Mouse (Mus musculus) embryonic facial prominence, embryonic 12.5 days (tissue): Measurements from ENCODE around the gene Myh3. TPM values are rescaled to one million over a fixed set of nuclear protein-coding genes. Genes with fewer than 3 reads are reported as not detected.

Source experiments
- ATAC-seq: fragments of 200-750 bp; cut with Nextera tagmentation; 2 replicates; pipeline ENCODE4 v1.8.0; 2017; ENCODE audit not compliant: insufficient number of reproducible peaks, insufficient read depth, low FRiP score, low TSS enrichment
- H3K27ac ChIP-seq: fragments of 300-500 bp; sonication (generic); 2 replicates; pipeline ENCODE4 v1.5.1; 2016; ENCODE audit warnings: mild to moderate bottlenecking
- H3K27me3 ChIP-seq: fragments of 300-500 bp; sonication (generic); 2 replicates; pipeline ENCODE4 v1.6.1; 2016; ENCODE audit warnings: mild to moderate bottlenecking, moderate library complexity
- H3K36me3 ChIP-seq: fragments of 300-500 bp; sonication (generic); 2 replicates; pipeline ENCODE4 v1.6.1; 2016; ENCODE audit warnings: mild to moderate bottlenecking
- H3K4me1 ChIP-seq: fragments of 300-500 bp; sonication (generic); 2 replicates; pipeline ENCODE4 v1.6.1; 2016
- H3K4me2 ChIP-seq: fragments of 300-500 bp; sonication (generic); replicated peaks from 2 replicates; pipeline ENCODE4 v1.6.1; 2016; ENCODE audit warnings: mild to moderate bottlenecking, moderate library complexity
- H3K4me3 ChIP-seq: fragments of 300-500 bp; sonication (generic); 2 replicates; pipeline ENCODE4 v1.5.1; 2016; ENCODE audit warnings: mild to moderate bottlenecking
- H3K9ac ChIP-seq: fragments of 300-500 bp; sonication (generic); 2 replicates; pipeline ENCODE4 v1.6.1; 2016; ENCODE audit warnings: mild to moderate bottlenecking, moderate library complexity
- H3K9me3 ChIP-seq: fragments of 300-500 bp; sonication (generic); 2 replicates; pipeline ENCODE4 v1.6.1; 2016; ENCODE audit warnings: mild to moderate bottlenecking, moderate library complexity
- WGBS: fragments of 180-500 bp; shearing (Covaris S2); methylation state at CpG from one replicate; pipeline ENCODE4 v1.1.7; 2016; 5-methylcytosine and 5-hydroxymethylcytosine counted together
- microRNA-seq: library from miRNA; unstranded; fragments of <30 nt; microRNA quantifications from one replicate; pipeline ENCODE4, GENCODE M21; 2017
- polyA plus RNA-seq: library from polyadenylated mRNA; unstranded; fragments of >200 nt; fragmentation: Nextera tagmentation; extraction: Ambion mirVana; gene quantifications from 2 replicates; pipeline ENCODE4 v1.2.1, GENCODE M21; 2016

The Myh3 gene
- polyA plus RNA-seq, 1 experiment from 2014 or later: 34.6 TPM

GRCm38 (mm10) chr11:67145482-67146408 lies 67.6 kb downstream of the Myh3 start:
- Histone ChIP-seq H3K9me3 (no peaks in the 10 kb centered on the region), H3K4me3 (no peak overlapping the region), H3K27me3 (no peaks in the 10 kb centered on the region), H3K4me2 (no peak overlapping the region), H3K9ac (no peak overlapping the region), H3K36me3 (no peaks in the 10 kb centered on the region), H3K27ac (no peak overlapping the region), H3K4me1 (no peaks in the 10 kb centered on the region)
- ATAC-seq: no peak
- 84% methylated on average over 5 of the region's 5 CpGs for WGBS

DNA sequence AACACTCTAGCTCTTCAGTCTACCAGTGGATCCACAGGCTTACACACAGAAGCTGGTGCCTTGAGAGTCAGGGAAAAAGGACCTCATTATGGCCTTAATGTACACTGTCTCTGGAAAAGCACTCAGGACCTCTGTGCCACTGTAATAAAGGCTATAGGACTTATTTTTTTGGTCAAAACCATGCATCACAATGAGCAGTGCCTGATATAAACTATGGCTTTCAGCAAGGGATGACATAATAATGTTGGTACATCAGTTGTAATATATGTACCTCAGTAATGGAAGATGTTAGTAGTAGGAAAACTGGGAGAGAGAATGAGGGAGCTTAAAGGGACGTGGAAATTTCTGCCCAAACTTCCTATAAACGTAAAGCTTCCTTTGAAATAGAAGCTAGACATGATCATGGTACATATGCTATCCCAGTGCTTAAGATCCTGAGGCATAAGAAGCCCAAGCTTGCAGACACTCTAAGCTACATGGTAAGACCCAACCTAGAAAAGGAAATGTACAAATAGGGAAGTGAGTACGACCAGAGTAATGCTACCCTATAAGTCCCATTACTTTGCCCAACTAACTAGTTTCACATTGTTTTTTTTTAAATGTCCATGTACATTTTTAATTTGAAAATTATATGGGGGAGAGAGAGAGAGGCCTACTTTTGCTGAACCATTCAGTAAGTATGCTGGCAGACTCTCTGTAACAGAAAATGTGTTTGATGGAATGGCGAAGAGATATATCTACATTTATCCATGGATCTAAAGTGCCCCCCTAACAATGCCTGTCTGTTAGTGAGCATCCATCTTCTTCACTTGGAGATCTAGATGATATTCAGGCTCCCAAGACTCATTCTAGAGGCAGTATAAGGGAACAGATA lies 68.5 kb downstream of the Myh3 start:
- H3K27me3 ChIP-seq: no peaks in the 10 kb centered on the region
- no peak for ATAC-seq
- no peak overlapping the region for H3K4me3 ChIP-seq
- no peak overlapping the region for H3K4me2 ChIP-seq
- no peak overlapping the region for H3K9ac ChIP-seq
- no peaks in the 10 kb centered on the region for H3K36me3 ChIP-seq
- H3K4me1 ChIP-seq: no peaks in the 10 kb centered on the region
- no peaks in the 10 kb centered on the region for H3K9me3 ChIP-seq
- no peak overlapping the region for H3K27ac ChIP-seq
- 89% methylated on average over 4 of the region's 4 CpGs for WGBS

- Histone ChIP-seq H3K4me2 (no peak overlapping the region), H3K27me3 (no peaks in the 10 kb centered on the region), H3K9ac (no peak overlapping the region), H3K9me3 (no peaks in the 10 kb centered on the region), H3K36me3 (no peaks in the 10 kb centered on the region), H3K4me3 (no peak overlapping the region), H3K4me1 (no peaks in the 10 kb centered on the region), H3K27ac (no peak overlapping the region)
- WGBS: 91% methylated on average over 12 of the region's 12 CpGs
- no peak for ATAC-seq
These were observed 69.3 kb downstream of the Myh3 start for GRCm38 (mm10) chr11:67147283-67147921.

DNA sequence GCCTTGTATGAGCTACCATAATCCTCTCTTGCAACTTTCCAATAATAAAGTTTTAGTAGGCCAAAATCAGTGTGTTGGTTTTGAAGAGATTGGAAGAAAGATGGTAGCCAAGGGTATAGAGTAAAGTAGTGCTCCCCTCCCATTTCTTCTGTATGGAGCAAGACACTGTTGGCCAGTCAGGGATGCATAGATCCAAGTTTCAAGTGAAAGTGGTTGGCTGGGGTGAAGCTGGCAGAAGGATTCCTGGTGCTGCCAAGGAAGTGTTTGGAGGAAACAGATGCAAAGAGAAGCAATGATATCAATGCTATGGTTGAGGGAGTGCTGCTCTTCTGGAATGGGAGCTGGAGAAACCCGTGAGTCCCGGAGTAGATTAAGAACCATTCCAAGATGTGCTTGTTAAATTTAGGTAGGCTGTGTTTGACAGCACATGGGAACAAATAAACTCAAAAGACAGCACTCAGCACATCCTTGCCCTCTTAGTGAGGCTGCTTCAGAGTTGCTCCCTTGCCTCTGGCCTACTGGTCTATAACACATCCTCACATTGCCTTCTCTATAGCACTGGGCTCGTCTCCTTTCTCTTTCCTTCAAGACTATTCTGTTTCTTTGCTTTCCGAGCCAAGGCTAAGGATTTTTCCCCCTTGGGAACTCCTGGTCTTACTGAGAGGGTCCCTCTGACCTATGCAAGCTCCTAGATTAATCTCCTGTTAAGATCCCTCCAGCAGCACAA lies 70.3 kb downstream of the Myh3 start:
- Histone ChIP-seq H3K36me3 (no peaks in the 10 kb centered on the region), H3K27me3 (no peaks in the 10 kb centered on the region), H3K4me1 (no peaks in the 10 kb centered on the region), H3K4me2 (no peak overlapping the region), H3K4me3 (no peak overlapping the region), H3K9ac (no peak overlapping the region), H3K9me3 (no peaks in the 10 kb centered on the region), H3K27ac (no peak overlapping the region)
- 75% methylated on average over 4 of the region's 4 CpGs for WGBS
- ATAC-seq: no peak

GRCm38 (mm10) chr11:67150237-67150636 lies 72.1 kb downstream of the Myh3 start:
- Histone ChIP-seq H3K4me2 (no peak overlapping the region), H3K27me3 (no peaks in the 10 kb centered on the region), H3K4me3 (no peak overlapping the region), H3K4me1 (no peaks in the 10 kb centered on the region), H3K9ac (no peak overlapping the region), H3K9me3 (no peaks in the 10 kb centered on the region), H3K36me3 (no peaks in the 10 kb centered on the region), H3K27ac (no peak overlapping the region)
- 87% methylated on average over 2 of the region's 2 CpGs for WGBS
- no peak for ATAC-seq

DNA sequence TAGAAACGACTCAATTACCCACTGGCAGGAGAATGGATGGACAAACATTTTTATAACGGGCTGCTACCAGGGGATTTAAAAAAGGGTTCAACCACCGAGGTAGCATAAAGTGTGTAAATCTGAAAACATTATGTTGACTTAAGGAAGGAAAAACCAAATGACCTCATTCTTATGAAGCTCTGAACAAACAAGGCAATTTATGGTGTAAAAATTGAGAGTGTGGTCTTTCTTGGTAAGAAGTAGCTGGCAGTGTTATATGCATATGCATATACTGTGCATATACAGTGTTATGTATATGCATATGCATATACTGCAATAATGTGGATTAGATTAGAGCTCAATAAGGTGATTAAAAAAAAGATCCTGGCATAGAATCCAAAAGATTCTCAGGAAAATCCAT lies 73.1 kb downstream of the Myh3 start:
- Histone ChIP-seq H3K9ac (no peak overlapping the region), H3K9me3 (no peaks in the 10 kb centered on the region), H3K27me3 (no peaks in the 10 kb centered on the region), H3K4me2 (no peak overlapping the region), H3K27ac (no peak overlapping the region), H3K36me3 (no peaks in the 10 kb centered on the region), H3K4me1 (no peaks in the 10 kb centered on the region), H3K4me3 (no peak overlapping the region)
- ATAC-seq: no peak
- WGBS: 72% methylated on average over 3 of the region's 3 CpGs

Small RNA genes within 50 kb of the gene (microRNA-seq; reads per million reads assigned to microRNA genes)
- gene Mir6923: not detected

Other genes with a start within 250 kb of the Myh3 start
- gene Pirt, start 166.3 kb upstream of the Myh3 start, polyA plus RNA-seq: 8.2 and 10.5 TPM in 2 replicates
- not detected in 2 replicates for gene Tmem238l, start 121.7 kb upstream of the Myh3 start, polyA plus RNA-seq
- 1.0 and 1.8 TPM in 2 replicates for gene Tmem220, start 53.1 kb upstream of the Myh3 start, polyA plus RNA-seq
- 34.8 and 44.2 TPM in 2 replicates for gene Adprm, start 25.7 kb upstream of the Myh3 start, polyA plus RNA-seq
- 20.7 and 23.5 TPM in 2 replicates for gene Sco1, start 25.6 kb upstream of the Myh3 start, polyA plus RNA-seq
- 0.06 TPM in 1 of 2 replicates, not detected in the other for gene Myh2, start 92.7 kb downstream of the Myh3 start, polyA plus RNA-seq
- 0.41 and 0.49 TPM in 2 replicates for gene Myh1, start 121.8 kb downstream of the Myh3 start, polyA plus RNA-seq
- gene Myh4, start 159.7 kb downstream of the Myh3 start, polyA plus RNA-seq: 0.05 and 0.24 TPM in 2 replicates
- 4.4 and 7.4 TPM in 2 replicates for gene Myh8, start 198.8 kb downstream of the Myh3 start, polyA plus RNA-seq
- 0.12 TPM in 1 of 2 replicates, not detected in the other for gene Myh13, start 243.4 kb downstream of the Myh3 start, polyA plus RNA-seq